Mouse (Mus musculus): ENCODE results near the gene Msn.

Gene Msn

GRCm38 (mm10) chrX:96095509-96096499 is at the start of gene Msn:
Gene Msn, plus strand, starts transcription at chrX:96096042.
- peak; percentile 45 for DNase-seq (ENCODE audit: low spot score)

GRCm38 (mm10) chrX:96052798-96053197 is 43.0 kb upstream of the Msn start:
- DNase-seq (ENCODE audit: low spot score) = no peak

GRCm38 (mm10) chrX:96077747-96078146 is 18.1 kb upstream of the Msn start:
- no peak for DNase-seq (ENCODE audit: low spot score)

- DNase-seq (ENCODE audit: low spot score) = no peak
These were observed 9.6 kb upstream of the Msn start for GRCm38 (mm10) chrX:96086259-96086658.

GRCm38 (mm10) chrX:96096513-96097210 is 820 bp downstream of the Msn start:
- no peak for DNase-seq (ENCODE audit: low spot score)

GRCm38 (mm10) chrX:96097491-96097970 is 1.7 kb downstream of the Msn start:
- DNase-seq (ENCODE audit: low spot score) = no peak

GRCm38 (mm10) chrX:96099003-96099402 is 3.2 kb downstream of the Msn start:
- no peak for DNase-seq (ENCODE audit: low spot score)

- DNase-seq (ENCODE audit: low spot score) = peak; percentile 11
These were observed 11.8 kb downstream of the Msn start for GRCm38 (mm10) chrX:96107427-96108291.

GRCm38 (mm10) chrX:96113106-96113634 is 17.3 kb downstream of the Msn start:
- DNase-seq (ENCODE audit: low spot score) = no peak

- DNase-seq (ENCODE audit: low spot score) = no peak
These were observed 19.7 kb downstream of the Msn start for GRCm38 (mm10) chrX:96115501-96115900.

GRCm38 (mm10) chrX:96117366-96117765 is 21.5 kb downstream of the Msn start:
- DNase-seq (ENCODE audit: low spot score) = no peak

- DNase-seq (ENCODE audit: low spot score) = no peak
These were observed 24.2 kb downstream of the Msn start for GRCm38 (mm10) chrX:96119997-96120396.

GRCm38 (mm10) chrX:96121912-96122311 is 26.1 kb downstream of the Msn start:
- DNase-seq (ENCODE audit: low spot score) = no peak

- no peak for DNase-seq (ENCODE audit: low spot score)
These were observed 31.0 kb downstream of the Msn start for GRCm38 (mm10) chrX:96126803-96127202.

- DNase-seq (ENCODE audit: low spot score) = no peak
These were observed 34.3 kb downstream of the Msn start for GRCm38 (mm10) chrX:96130139-96130538.

GRCm38 (mm10) chrX:96130663-96131062 is 34.8 kb downstream of the Msn start:
- no peak for DNase-seq (ENCODE audit: low spot score)

GRCm38 (mm10) chrX:96133260-96133659 is 37.4 kb downstream of the Msn start:
- no peak for DNase-seq (ENCODE audit: low spot score)

- DNase-seq (ENCODE audit: low spot score) = no peak
These were observed 38.4 kb downstream of the Msn start for GRCm38 (mm10) chrX:96134243-96134661.

- no peak for DNase-seq (ENCODE audit: low spot score)
These were observed 39.2 kb downstream of the Msn start for GRCm38 (mm10) chrX:96134840-96135580.

- DNase-seq (ENCODE audit: low spot score) = no peak
These were observed 39.7 kb downstream of the Msn start for GRCm38 (mm10) chrX:96135581-96135980.

- DNase-seq (ENCODE audit: low spot score) = no peak
These were observed 43.4 kb downstream of the Msn start for GRCm38 (mm10) chrX:96139262-96139661.

All from urinary bladder, postnatal 25 days (tissue).